Mouse (Mus musculus) colon, adult 2 months (tissue): ENCODE data around the gene Clec2h. TPM values are rescaled to one million over a fixed set of nuclear protein-coding genes. Genes with fewer than 3 reads are reported as not detected.

ENCODE experiments used
- polyA plus RNA-seq: library from polyadenylated mRNA; depleted of rRNA; stranded (reverse); fragments of >200 nt; gene quantifications from 2 replicates; pipeline ENCODE4 v1.2.3, GENCODE M21; 2012; rRNA removed

The Clec2h gene
- polyA plus RNA-seq: 47.6 and 59.4 TPM in 2 replicates

DNA sequence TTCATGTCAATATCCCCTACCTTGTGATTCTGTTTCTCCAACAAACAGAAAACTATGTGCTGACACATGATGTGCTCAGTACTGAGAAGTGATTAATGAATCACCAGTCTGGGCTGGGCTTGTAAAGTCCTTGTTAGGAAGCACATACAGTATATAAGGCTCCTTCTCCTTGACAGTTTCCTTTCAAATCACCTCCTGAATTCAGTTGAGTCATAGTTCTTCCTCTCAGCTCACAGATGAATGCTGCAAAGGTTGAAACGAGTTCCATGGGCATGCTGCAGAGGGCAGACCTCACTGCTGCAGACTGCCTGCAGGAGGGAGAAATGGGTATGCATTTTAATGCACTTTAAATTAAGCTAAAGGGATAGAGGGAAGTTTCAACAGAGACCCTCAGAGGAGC lies at the start of gene Clec2h:
TSS of gene Clec2h (plus strand) at position 180 of the 400 bp plus-strand sequence.

DNA sequence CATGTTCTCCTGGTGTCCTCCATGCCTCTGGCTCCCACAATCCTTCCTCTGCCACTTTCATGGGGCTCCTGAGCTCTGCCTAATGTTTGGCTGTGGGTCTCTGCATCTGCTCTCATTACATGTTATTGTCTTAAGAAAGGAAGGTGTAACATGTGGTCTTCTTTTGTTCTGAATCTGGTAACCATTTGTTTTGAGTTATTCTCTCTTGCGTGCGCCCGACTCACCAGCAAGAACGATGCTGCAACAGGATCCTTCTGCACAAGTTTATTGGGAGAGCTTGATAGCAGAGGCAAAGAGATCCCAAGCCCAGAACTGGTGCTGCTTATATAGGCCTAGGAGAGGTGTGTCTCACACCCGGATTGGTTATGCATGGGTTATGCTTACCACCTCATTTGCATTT lies 38.8 kb upstream of the Clec2h start, which contains the start of gene Klrb1a:
TSS of gene Klrb1a (minus strand) at position 101 of the 400 bp plus-strand sequence.

DNA sequence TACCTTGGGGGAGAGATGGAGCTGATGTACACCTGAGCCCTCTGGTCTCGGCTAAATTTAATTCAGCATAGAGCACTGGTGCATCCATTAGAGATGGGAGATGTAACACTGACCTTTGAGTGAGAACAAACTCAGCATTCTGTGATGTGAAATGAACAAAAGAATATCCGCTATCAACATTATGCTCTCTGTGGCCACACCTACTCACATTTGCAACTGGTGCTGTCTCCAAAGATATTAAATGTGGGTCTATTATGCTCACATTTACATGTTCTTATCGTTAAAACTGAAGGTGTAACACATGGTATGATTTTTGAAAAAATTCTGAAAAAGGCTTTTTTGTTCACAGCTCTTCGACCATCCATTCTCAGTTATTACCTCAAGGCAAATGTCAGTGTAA lies 60.8 kb downstream of the Clec2h start, which contains the start of gene Klrb1:
TSS of gene Klrb1 (minus strand) at position 101 of the 400 bp plus-strand sequence.

Other genes starting within 250 kb of the Clec2h start
- gene Itfg2, start 237.5 kb upstream of the Clec2h start, polyA plus RNA-seq: 18.3 and 26.1 TPM in 2 replicates
- 152 and 153 TPM in 2 replicates for gene Fkbp4, start 223.7 kb upstream of the Clec2h start, polyA plus RNA-seq
- gene Pzp, start 135.7 kb upstream of the Clec2h start, polyA plus RNA-seq: 0.05 and 0.17 TPM in 2 replicates
- gene A2ml1, start 80.8 kb upstream of the Clec2h start, polyA plus RNA-seq: 0.13 and 0.21 TPM in 2 replicates
- gene Klrb1a, start 38.9 kb upstream of the Clec2h start, polyA plus RNA-seq: 0.33 TPM in 1 of 2 replicates, not detected in the other
- gene Klrb1, start 60.7 kb downstream of the Clec2h start, polyA plus RNA-seq: not detected in 2 replicates
- gene Klrb1c, start 126.8 kb downstream of the Clec2h start, polyA plus RNA-seq: 0.19 and 0.22 TPM in 2 replicates
- gene Gm44511, start 163.9 kb downstream of the Clec2h start, polyA plus RNA-seq: 0.45 TPM in 1 of 2 replicates, not detected in the other
- gene Klrb1b, start 163.9 kb downstream of the Clec2h start, polyA plus RNA-seq: 0.19 and 1.00 TPM in 2 replicates
- 0.08 and 0.20 TPM in 2 replicates for gene Clec2i, start 225.2 kb downstream of the Clec2h start, polyA plus RNA-seq
- gene BC035044, start 228.7 kb downstream of the Clec2h start, polyA plus RNA-seq: 0.22 and 0.53 TPM in 2 replicates